Mouse (Mus musculus): Measurements from ENCODE around the gene Arsa.

DNA sequence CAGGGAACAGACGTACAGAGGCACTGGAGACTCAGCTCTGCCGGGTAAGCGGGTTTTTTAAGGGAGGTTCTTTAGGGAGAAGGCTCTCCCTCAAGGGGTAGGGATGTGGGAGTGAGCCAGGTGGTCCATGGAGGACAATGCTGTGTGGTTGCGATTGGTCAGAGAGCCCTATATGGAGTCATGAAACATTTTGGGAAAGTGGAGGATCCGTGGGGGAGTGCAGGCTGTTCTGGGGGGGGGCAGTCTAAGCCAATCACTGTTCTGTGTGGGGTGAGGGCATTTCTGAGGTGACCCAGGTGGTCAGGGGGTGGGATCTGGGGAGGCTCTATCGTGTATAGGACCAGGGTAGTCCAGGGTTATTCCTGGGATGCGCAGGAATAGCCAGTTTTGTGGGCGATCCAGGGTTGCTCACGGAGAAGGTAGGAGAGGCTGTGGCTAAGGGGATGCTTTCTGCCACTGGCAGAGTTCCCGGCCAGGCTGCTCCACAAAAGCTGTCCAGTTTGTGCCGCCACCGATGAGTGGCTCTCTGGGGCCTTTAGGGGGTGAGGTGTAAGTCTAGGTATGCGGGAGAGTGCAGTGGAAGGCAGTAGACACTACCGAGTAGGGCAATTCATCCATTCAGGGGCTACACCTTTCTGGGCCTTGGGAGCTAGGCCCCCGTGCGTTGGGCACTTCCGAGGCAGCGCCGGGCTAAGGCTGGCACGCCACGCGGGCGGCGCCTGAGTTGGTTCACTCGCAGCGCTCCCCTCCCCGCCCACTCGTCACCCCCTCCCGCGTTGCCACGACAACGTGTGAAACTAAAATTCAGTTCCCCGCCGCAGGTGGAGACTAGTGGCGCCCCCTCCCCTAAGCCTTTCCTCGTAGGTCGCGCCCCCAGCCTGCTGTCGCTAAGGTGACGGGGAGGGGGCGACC lies 21.1 kb upstream of the Arsa start:
- no peak for TF ChIP-seq POLR2A (IDR thresholded peaks at IDR 0.05; ENCODE audit: low read depth, low read length)
- TF ChIP-seq CTCF (IDR thresholded peaks at IDR 0.05; ENCODE audit: borderline replicate concordance, insufficient read depth, low read length) = no peak

All from embryonic fibroblast, embryonic 13.5 days (primary cell).